Mouse (Mus musculus) midbrain, embryonic 13.5 days (tissue): ENCODE measurements around the gene Poc5. TPM values are rescaled to one million over a fixed set of nuclear protein-coding genes. Genes with fewer than 3 reads are reported as not detected.

Source experiments
- ATAC-seq: fragments of 200-750 bp; cut with Nextera tagmentation; 2 replicates; pipeline ENCODE4 v1.8.0; 2017; ENCODE audit warnings: mild to moderate bottlenecking, moderate TSS enrichment, moderate library complexity
- H3K27ac ChIP-seq: fragments of 300-500 bp; sonication (generic); 2 replicates; pipeline ENCODE4 v1.5.1; 2015; ENCODE audit warnings: inconsistent platforms, mild to moderate bottlenecking, moderate library complexity
- H3K27me3 ChIP-seq: fragments of 300-500 bp; sonication (generic); 2 replicates; pipeline ENCODE4 v1.6.1; 2015; ENCODE audit warnings: mild to moderate bottlenecking, inconsistent platforms
- H3K36me3 ChIP-seq: fragments of 300-500 bp; sonication (generic); 2 replicates; pipeline ENCODE4 v1.6.1; 2015; ENCODE audit warnings: mild to moderate bottlenecking, inconsistent platforms
- H3K4me1 ChIP-seq: fragments of 300-500 bp; sonication (generic); replicated peaks from 2 replicates; pipeline ENCODE4 v1.6.1; 2015; ENCODE audit warnings: inconsistent platforms
- H3K4me2 ChIP-seq: fragments of 300-500 bp; sonication (generic); replicated peaks from 2 replicates; pipeline ENCODE4 v1.6.1; 2015; ENCODE audit warnings: moderate library complexity, mild to moderate bottlenecking, inconsistent platforms
- H3K4me3 ChIP-seq: fragments of 300-500 bp; sonication (generic); replicated peaks from 2 replicates; pipeline ENCODE4 v1.5.1; 2015; ENCODE audit warnings: mild to moderate bottlenecking, inconsistent platforms
- H3K9ac ChIP-seq: fragments of 300-500 bp; sonication (generic); replicated peaks from 2 replicates; pipeline ENCODE4 v1.6.1; 2015; ENCODE audit warnings: mild to moderate bottlenecking, inconsistent platforms
- H3K9me3 ChIP-seq: fragments of 300-500 bp; sonication (generic); 2 replicates; pipeline ENCODE4 v1.6.1; 2016; ENCODE audit warnings: mild to moderate bottlenecking, inconsistent platforms
- WGBS: fragments of 180-500 bp; shearing (Covaris S2); methylation state at CpG from one replicate; pipeline ENCODE4 v1.1.7; 2015; 5-methylcytosine and 5-hydroxymethylcytosine counted together
- microRNA-seq: library from miRNA; unstranded; fragments of <30 nt; microRNA quantifications from one replicate; pipeline ENCODE4, GENCODE M21; 2016
- polyA plus RNA-seq: library from polyadenylated mRNA; unstranded; fragments of >200 nt; fragmentation: Nextera tagmentation; extraction: Ambion mirVana; gene quantifications from 2 replicates; pipeline ENCODE4 v1.2.1, GENCODE M21; 2015

The Poc5 gene
- polyA plus RNA-seq, 1 experiment from 2014 or later, result 23.3 TPM

DNA sequence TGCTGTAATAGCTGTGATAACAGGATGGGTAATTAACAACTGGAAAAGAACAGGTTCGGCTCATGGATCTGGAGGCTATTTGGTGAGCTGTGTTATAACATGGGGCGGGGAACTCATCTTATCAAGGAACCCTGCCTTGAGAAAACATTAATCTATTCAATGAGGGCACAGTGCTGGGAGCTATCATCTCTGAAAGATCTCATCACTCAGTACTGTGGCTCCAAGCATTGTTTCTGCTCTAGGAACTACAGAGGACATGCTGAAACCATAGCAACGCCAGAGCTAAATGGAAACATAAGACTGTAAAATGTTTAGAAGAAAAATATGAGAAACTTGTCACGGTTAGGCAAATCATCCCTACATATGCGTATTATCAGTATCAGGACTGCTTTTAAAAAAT lies 69.9 kb downstream of the Poc5 start:
- Histone ChIP-seq H3K4me1 (no peaks in the 10 kb centered on the region), H3K36me3 (no peaks in the 10 kb centered on the region), H3K27me3 (no peaks in the 10 kb centered on the region), H3K9me3 (no peaks in the 10 kb centered on the region), H3K27ac (no peak overlapping the region), H3K4me3 (no peak overlapping the region), H3K4me2 (no peak overlapping the region), H3K9ac (no peak overlapping the region)
- no peak for ATAC-seq
- 93% methylated on average over 5 of the region's 5 CpGs for WGBS

DNA sequence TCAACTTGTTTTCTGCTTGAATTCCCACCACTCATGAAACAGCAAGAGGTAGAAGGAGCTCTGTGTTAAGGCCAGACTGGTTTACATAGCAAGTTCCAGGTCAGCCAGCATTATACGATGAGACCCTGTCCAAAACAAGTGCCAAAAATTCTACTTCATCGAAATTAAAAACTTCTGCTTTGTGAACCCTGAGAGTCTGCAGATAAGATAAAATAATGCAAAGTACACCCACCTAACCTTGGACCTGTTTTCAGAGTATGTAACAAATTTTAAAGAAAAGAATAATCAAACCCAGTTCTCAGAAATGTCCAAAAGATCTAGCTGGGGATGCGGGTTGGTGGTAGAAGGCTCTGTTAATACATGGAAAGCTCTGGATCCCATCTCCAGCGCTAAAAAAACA lies 70.5 kb downstream of the Poc5 start:
- no peaks in the 10 kb centered on the region for H3K4me1 ChIP-seq
- no peaks in the 10 kb centered on the region for H3K9me3 ChIP-seq
- H3K36me3 ChIP-seq, result no peaks in the 10 kb centered on the region
- H3K9ac ChIP-seq, result no peak overlapping the region
- no peak overlapping the region for H3K4me3 ChIP-seq
- no peak for ATAC-seq
- H3K27me3 ChIP-seq, result no peaks in the 10 kb centered on the region
- no peak overlapping the region for H3K27ac ChIP-seq
- 85% methylated on average over 4 of the region's 4 CpGs for WGBS
- no peak overlapping the region for H3K4me2 ChIP-seq

DNA sequence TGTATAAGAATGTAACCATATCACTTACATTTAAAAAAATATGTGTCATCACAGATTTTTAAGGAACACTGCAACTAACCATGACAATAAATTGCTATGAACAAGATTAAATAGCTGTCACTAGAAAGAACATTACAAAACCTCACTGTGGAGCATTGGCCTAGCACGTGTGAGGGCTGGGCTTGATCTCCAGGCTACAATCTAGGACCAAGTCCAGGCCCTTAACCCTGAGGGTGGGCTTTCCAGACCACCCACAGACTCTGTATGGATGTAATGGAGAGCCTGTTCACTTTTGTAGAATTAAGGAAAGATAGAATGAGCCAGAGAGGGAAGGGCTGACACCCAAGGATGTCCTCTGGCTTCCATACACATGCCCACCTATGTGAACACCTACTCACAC lies 74.5 kb downstream of the Poc5 start:
- ATAC-seq, result no peak
- no peaks in the 10 kb centered on the region for H3K27me3 ChIP-seq
- 71% methylated on average over 1 of the region's 1 CpGs for WGBS

DNA sequence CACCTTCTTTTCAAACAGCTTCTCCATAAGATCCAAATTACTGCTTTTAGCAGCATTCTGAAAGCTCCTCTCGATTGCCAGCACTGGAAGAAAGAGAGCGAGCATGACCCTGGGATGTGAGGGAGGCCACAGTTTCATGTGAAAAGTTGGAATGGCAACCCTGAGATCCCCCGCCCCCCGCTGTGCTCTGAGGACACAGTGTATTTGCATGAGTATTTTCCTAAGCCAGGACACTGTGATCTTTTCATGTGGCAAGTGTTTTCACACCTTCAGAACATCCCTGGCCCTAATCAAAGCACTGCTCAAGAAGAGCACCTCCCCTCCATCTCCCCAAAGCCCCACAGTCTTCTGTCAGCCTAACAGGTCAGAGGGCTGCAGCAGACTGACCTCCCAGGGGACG lies 77.2 kb downstream of the Poc5 start:
- Histone ChIP-seq H3K36me3 (no peaks in the 10 kb centered on the region), H3K4me3 (no peak overlapping the region), H3K27ac (no peak overlapping the region), H3K4me2 (no peak overlapping the region), H3K9ac (no peak overlapping the region), H3K27me3 (no peaks in the 10 kb centered on the region), H3K4me1 (no peaks in the 10 kb centered on the region), H3K9me3 (no peaks in the 10 kb centered on the region)
- 64% methylated on average over 5 of the region's 5 CpGs for WGBS
- no peak for ATAC-seq

More for the DNA sequence above, 74.5 kb downstream of the Poc5 start:
- Histone ChIP-seq H3K4me1 (no peaks in the 10 kb centered on the region), H3K9me3 (no peaks in the 10 kb centered on the region), H3K27ac (no peak overlapping the region), H3K4me3 (no peak overlapping the region), H3K9ac (no peak overlapping the region), H3K36me3 (no peaks in the 10 kb centered on the region), H3K4me2 (no peak overlapping the region)

Small RNA genes within 50 kb of the gene (microRNA-seq; reads per million reads assigned to microRNA genes)
- gene Gm25213, result not detected

Other genes starting within 250 kb of the Poc5 start
- gene Ankdd1b, start 82.9 kb downstream of the Poc5 start, polyA plus RNA-seq, result not detected in 2 replicates
- not detected in 2 replicates for gene Gm17622, start 102.4 kb downstream of the Poc5 start, polyA plus RNA-seq
- 5.4 and 5.7 TPM in 2 replicates for gene Polk, start 154.3 kb downstream of the Poc5 start, polyA plus RNA-seq
- 7.5 and 8.4 TPM in 2 replicates for gene Col4a3bp, start 154.3 kb downstream of the Poc5 start, polyA plus RNA-seq